Mouse (Mus musculus) midbrain, embryonic 10.5 days (tissue): ENCODE results near the gene Irf2bp2. TPM values are rescaled to one million over a fixed set of nuclear protein-coding genes. Genes with fewer than 3 reads are reported as not detected.
"Not testable (repeated sequence)": the region's sequence is repeated elsewhere in the genome, so short reads cannot be mapped to it uniquely, and the experiment has no call there.

Experiments
- DNase-seq: peaks from one replicate; pipeline ENCODE4 v3.0.0-alpha.2; 2017; ENCODE audit warnings: low spot score
- H3K27ac ChIP-seq: fragments of 300-500 bp; sonication (generic); replicated peaks from 2 replicates; pipeline ENCODE4 v1.5.1; 2016; ENCODE audit warnings: mild to moderate bottlenecking
- H3K27me3 ChIP-seq: fragments of 300-500 bp; sonication (generic); 2 replicates; pipeline ENCODE4 v1.6.1; 2016; ENCODE audit warnings: low read depth, mild to moderate bottlenecking; ENCODE audit not compliant: poor library complexity, severe bottlenecking
- H3K36me3 ChIP-seq: fragments of 300-500 bp; sonication (generic); 2 replicates; pipeline ENCODE4 v1.6.1; 2016; ENCODE audit warnings: mild to moderate bottlenecking, moderate library complexity
- H3K4me1 ChIP-seq: fragments of 300-500 bp; sonication (generic); 2 replicates; pipeline ENCODE4 v1.6.1; 2016
- H3K4me3 ChIP-seq: fragments of 300-500 bp; sonication (generic); 2 replicates; pipeline ENCODE4 v1.5.1; 2016; ENCODE audit warnings: mild to moderate bottlenecking, moderate library complexity
- H3K9me3 ChIP-seq: fragments of 300-500 bp; sonication (generic); replicated peaks from 2 replicates; pipeline ENCODE4 v1.6.1; 2016; ENCODE audit warnings: mild to moderate bottlenecking
- WGBS: fragments of 180-500 bp; shearing (Covaris S2); methylation state at CpG from one replicate; pipeline ENCODE4 v1.1.7; 2016; 5-methylcytosine and 5-hydroxymethylcytosine counted together
- polyA plus RNA-seq: library from polyadenylated mRNA; unstranded; fragments of >200 nt; fragmentation: Nextera tagmentation; extraction: Ambion mirVana; gene quantifications from 2 replicates; pipeline ENCODE4 v1.2.1, GENCODE M21; 2016

Irf2bp2 gene
- polyA plus RNA-seq, 1 experiment from 2014 or later, result 4.0 TPM

GRCm38 (mm10) chr8:126600388-126600787 is 6.6 kb upstream of the Irf2bp2 start:
- WGBS, result 87% methylated on average over 6 of the region's 6 CpGs
- H3K9me3 ChIP-seq, H3K27ac ChIP-seq, H3K36me3 ChIP-seq, H3K4me3 ChIP-seq, DNase-seq: not testable (repeated sequence)
- Histone ChIP-seq H3K4me1 (peaks cover 60% of the 10 kb centered on the region), H3K27me3 (peaks cover 10% of the 10 kb centered on the region)

GRCm38 (mm10) chr8:126599297-126599696 is 5.5 kb upstream of the Irf2bp2 start:
- peaks cover 70% of the 10 kb centered on the region for H3K4me1 ChIP-seq
- no peaks in the 10 kb centered on the region for H3K36me3 ChIP-seq
- H3K4me3 ChIP-seq, result no peak overlapping the region
- peaks cover 14% of the 10 kb centered on the region for H3K27me3 ChIP-seq
- WGBS, result 87% methylated on average over 4 of the region's 4 CpGs
- H3K9me3 ChIP-seq, result no peaks in the 10 kb centered on the region
- no peak for DNase-seq
- H3K27ac ChIP-seq, result no peak overlapping the region

- DNase-seq, result no peak
- Histone ChIP-seq H3K4me1 (peaks cover 69% of the 10 kb centered on the region), H3K36me3 (no peaks in the 10 kb centered on the region), H3K9me3 (no peaks in the 10 kb centered on the region), H3K27me3 (peaks cover 14% of the 10 kb centered on the region), H3K4me3 (no peak overlapping the region), H3K27ac (no peak overlapping the region)
- WGBS, result 67% methylated on average over 12 of the region's 12 CpGs
Observed at GRCm38 (mm10) chr8:126598218-126598617, 4.4 kb upstream of the Irf2bp2 start.

GRCm38 (mm10) chr8:126596721-126597120 is 2.9 kb upstream of the Irf2bp2 start:
- H3K4me1 ChIP-seq, result peaks cover 67% of the 10 kb centered on the region

GRCm38 (mm10) chr8:126596097-126596634 is 2.4 kb upstream of the Irf2bp2 start:
- H3K27ac ChIP-seq, result peak overlapping the region; percentile 98
- H3K4me3 ChIP-seq, result peak overlapping the region; percentile 96; the same call in 1 of the 2 replicates
- peaks cover 3% of the 10 kb centered on the region for H3K36me3 ChIP-seq
- DNase-seq, result peak; percentile 58
- H3K27me3 ChIP-seq, result peaks cover 14% of the 10 kb centered on the region
- WGBS, result 34% methylated on average over 12 of the region's 12 CpGs
- H3K4me1 ChIP-seq, result peaks cover 67% of the 10 kb centered on the region
- no peaks in the 10 kb centered on the region for H3K9me3 ChIP-seq

More at GRCm38 (mm10) chr8:126596721-126597120, 2.9 kb upstream of the Irf2bp2 start:
- Histone ChIP-seq H3K27me3 (peaks cover 14% of the 10 kb centered on the region), H3K9me3 (no peaks in the 10 kb centered on the region), H3K36me3 (no peaks in the 10 kb centered on the region), H3K27ac (peak overlapping the region; percentile 98), H3K4me3 (no peak overlapping the region)
- 86% methylated on average over 5 of the region's 5 CpGs for WGBS
- DNase-seq, result no peak

- 37% methylated on average over 16 of the region's 16 CpGs for WGBS
Observed at GRCm38 (mm10) chr8:126595204-126596061, 1.6 kb upstream of the Irf2bp2 start.

GRCm38 (mm10) chr8:126594481-126595000 is 755 bp upstream of the Irf2bp2 start:
- H3K27me3 ChIP-seq, result peaks cover 14% of the 10 kb centered on the region
- peaks cover 75% of the 10 kb centered on the region for H3K4me1 ChIP-seq
- H3K27ac ChIP-seq, result peak overlapping the region; percentile 98
- under 1% methylated on average over 48 of the region's 48 CpGs for WGBS
- peak; percentile 96 for DNase-seq
- peak overlapping the region; percentile 96 for H3K4me3 ChIP-seq
- no peaks in the 10 kb centered on the region for H3K9me3 ChIP-seq
- peaks cover 14% of the 10 kb centered on the region for H3K36me3 ChIP-seq

More at GRCm38 (mm10) chr8:126595204-126596061, 1.6 kb upstream of the Irf2bp2 start:
- H3K9me3 ChIP-seq, result no peaks in the 10 kb centered on the region
- H3K4me1 ChIP-seq, result peaks cover 66% of the 10 kb centered on the region
- peak; percentile 28 for DNase-seq
- peaks cover 14% of the 10 kb centered on the region for H3K27me3 ChIP-seq
- peaks cover 7% of the 10 kb centered on the region for H3K36me3 ChIP-seq
- peak overlapping the region; percentile 96 for H3K4me3 ChIP-seq
- H3K27ac ChIP-seq, result peak overlapping the region; percentile 98

GRCm38 (mm10) chr8:126592771-126593571 is 815 bp downstream of the Irf2bp2 start:
- peak overlapping the region; percentile 96 for H3K4me3 ChIP-seq
- H3K4me1 ChIP-seq, result peaks cover 84% of the 10 kb centered on the region
- H3K27me3 ChIP-seq, result peaks cover 14% of the 10 kb centered on the region
- H3K9me3 ChIP-seq, result no peaks in the 10 kb centered on the region
- peak overlapping the region; percentile 98 for H3K27ac ChIP-seq
- peaks cover 19% of the 10 kb centered on the region for H3K36me3 ChIP-seq
- peak; percentile 71 for DNase-seq
- WGBS, result 3% methylated on average over 112 of the region's 113 CpGs

- DNase-seq, result peak; percentile 63
- under 1% methylated on average over 44 of the region's 45 CpGs for WGBS
- Histone ChIP-seq H3K4me1 (peaks cover 84% of the 10 kb centered on the region), H3K27ac (peak overlapping the region; percentile 98), H3K9me3 (no peaks in the 10 kb centered on the region), H3K36me3 (peaks cover 23% of the 10 kb centered on the region), H3K4me3 (peak overlapping the region; percentile 96), H3K27me3 (peaks cover 14% of the 10 kb centered on the region)
Observed at GRCm38 (mm10) chr8:126592381-126592770, 1.4 kb downstream of the Irf2bp2 start.

- WGBS, result 3% methylated on average over 9 of the region's 9 CpGs
- Histone ChIP-seq H3K4me3 (peak overlapping the region; percentile 96), H3K27me3 (peaks cover 9% of the 10 kb centered on the region), H3K9me3 (no peaks in the 10 kb centered on the region), H3K4me1 (peaks cover 82% of the 10 kb centered on the region), H3K27ac (peak overlapping the region; percentile 98), H3K36me3 (peaks cover 26% of the 10 kb centered on the region)
- DNase-seq, result peak; percentile 61
Observed at GRCm38 (mm10) chr8:126591821-126592268, 1.9 kb downstream of the Irf2bp2 start.

GRCm38 (mm10) chr8:126591141-126591820 is 2.5 kb downstream of the Irf2bp2 start:
- peak; percentile 56 for DNase-seq
- H3K4me1 ChIP-seq, result peaks cover 80% of the 10 kb centered on the region
- H3K27me3 ChIP-seq, result peaks cover 9% of the 10 kb centered on the region
- H3K27ac ChIP-seq, result peak overlapping the region; percentile 98
- peak overlapping the region; percentile 96 for H3K4me3 ChIP-seq
- peaks cover 30% of the 10 kb centered on the region for H3K36me3 ChIP-seq
- WGBS, result 3% methylated on average over 20 of the region's 20 CpGs
- H3K9me3 ChIP-seq, result no peaks in the 10 kb centered on the region

GRCm38 (mm10) chr8:126590599-126590998 is 3.2 kb downstream of the Irf2bp2 start:
- Histone ChIP-seq H3K9me3 (no peaks in the 10 kb centered on the region), H3K4me3 (peak overlapping the region; percentile 96), H3K4me1 (peaks cover 78% of the 10 kb centered on the region), H3K27ac (peak overlapping the region; percentile 73; the same call in 1 of the 2 replicates), H3K36me3 (peaks cover 30% of the 10 kb centered on the region), H3K27me3 (peaks cover 6% of the 10 kb centered on the region)
- 44% methylated on average over 4 of the region's 4 CpGs for WGBS
- no peak for DNase-seq
